Mouse (Mus musculus) small intestine, adult 2 months (tissue): ENCODE data around the gene Dnajc5. TPM values are rescaled to one million over a fixed set of nuclear protein-coding genes. Genes with fewer than 3 reads are reported as not detected.

Source experiments
- H3K27ac ChIP-seq: fragments of 200-500 bp; 2 replicates; pipeline ENCODE4 v1.5.1; 2012; ENCODE audit warnings: low read depth, low read length, control low read depth, inconsistent platforms; ENCODE audit not compliant: insufficient read depth
- H3K27me3 ChIP-seq: fragments of 200-500 bp; 2 replicates; pipeline ENCODE4 v1.6.1; 2012; ENCODE audit warnings: mild to moderate bottlenecking, moderate library complexity, low read length, inconsistent platforms; ENCODE audit not compliant: control insufficient read depth, insufficient read depth
- H3K36me3 ChIP-seq: fragments of 200-500 bp; 2 replicates; pipeline ENCODE4 v1.6.1; 2012; ENCODE audit warnings: mild to moderate bottlenecking, low read length, control low read depth, inconsistent platforms; ENCODE audit not compliant: control insufficient read depth, insufficient read depth
- H3K4me1 ChIP-seq: fragments of 200-500 bp; 2 replicates; pipeline ENCODE4 v1.6.1; 2012; ENCODE audit warnings: low read length, inconsistent platforms, mixed read lengths; ENCODE audit not compliant: control insufficient read depth, insufficient read depth, insufficient read length
- H3K4me3 ChIP-seq: fragments of 200-500 bp; 2 replicates; pipeline ENCODE4 v1.5.1; 2012; ENCODE audit warnings: low read depth, mild to moderate bottlenecking, control low read depth, inconsistent platforms, low read length, moderate library complexity
- CTCF ChIP-seq: fragments of 200-500 bp; IDR thresholded peaks from 2 replicates; pipeline ENCODE4 v1.5.1; 2012; ENCODE audit warnings: low read depth, mild to moderate bottlenecking, control low read depth, inconsistent platforms, low read length, moderate library complexity, mixed read lengths; ENCODE audit not compliant: insufficient replicate concordance, insufficient read length; ENCODE audit errors: extremely low read depth
- POLR2A ChIP-seq: fragments of 200-500 bp; IDR thresholded peaks from 2 replicates; pipeline ENCODE4 v1.6.1; 2012; ENCODE audit warnings: low read depth, mild to moderate bottlenecking, control low read depth, inconsistent platforms, low read length, moderate library complexity
- WGBS: fragments of 180-500 bp; shearing (Covaris S2); methylation state at CpG from one replicate; pipeline ENCODE4 v1.1.7; 2018; 5-methylcytosine and 5-hydroxymethylcytosine counted together
- polyA plus RNA-seq: library from polyadenylated mRNA; depleted of rRNA; stranded (reverse); fragments of >200 nt; gene quantifications from 2 replicates; pipeline ENCODE4 v1.2.3, GENCODE M21; 2012

Dnajc5 gene
- polyA plus RNA-seq, 1 experiment: 48.2 TPM

- Histone ChIP-seq H3K4me3 (peak overlapping the region; percentile 53), H3K4me1 (peaks cover 7% of the 10 kb centered on the region; the same call in 1 of the 2 replicates), H3K36me3 (peaks cover 7% of the 10 kb centered on the region; the same call in 1 of the 2 replicates), H3K27me3 (no peaks in the 10 kb centered on the region), H3K27ac (0 out of 2 replicates have a peak overlapping the region, but pooled peaks have one; percentile 17)
- WGBS: 18% methylated on average over 10 of the region's 10 CpGs
- TF ChIP-seq POLR2A (no peak), CTCF (no peak)
Observed at GRCm38 (mm10) chr2:181521491-181521890, 1.2 kb downstream of the Dnajc5 start.

- peaks cover 7% of the 10 kb centered on the region; the same call in 1 of the 2 replicates for H3K4me1 ChIP-seq
- H3K4me3 ChIP-seq: no peak overlapping the region
- no peak overlapping the region for H3K27ac ChIP-seq
- TF ChIP-seq POLR2A (no peak), CTCF (peak; percentile 34; the same call in 1 of the 2 replicates)
- no peaks in the 10 kb centered on the region for H3K27me3 ChIP-seq
- WGBS: 69% methylated on average over 5 of the region's 5 CpGs
- 0 out of 2 replicates have a peak, but pooled peaks cover 3% of the 10 kb centered on the region for H3K36me3 ChIP-seq
Observed at GRCm38 (mm10) chr2:181522811-181523210, 2.5 kb downstream of the Dnajc5 start.

- peak overlapping the region; percentile 78 for H3K27ac ChIP-seq
- no peaks in the 10 kb centered on the region for H3K27me3 ChIP-seq
Observed at GRCm38 (mm10) chr2:181525526-181525925, 5.2 kb downstream of the Dnajc5 start.

GRCm38 (mm10) chr2:181529076-181529475, 8.8 kb downstream of the Dnajc5 start:
- WGBS: 43% methylated on average over 1 of the region's 1 CpGs

More at GRCm38 (mm10) chr2:181525526-181525925, 5.2 kb downstream of the Dnajc5 start:
- Histone ChIP-seq H3K36me3 (0 out of 2 replicates have a peak, but pooled peaks cover 3% of the 10 kb centered on the region), H3K4me1 (peaks cover 5% of the 10 kb centered on the region; the same call in 1 of the 2 replicates), H3K4me3 (peak overlapping the region; percentile 17; the same call in 1 of the 2 replicates)
- no peak for TF ChIP-seq CTCF
- TF ChIP-seq POLR2A: no peak
- WGBS: 41% methylated on average over 5 of the region's 5 CpGs

DNA sequence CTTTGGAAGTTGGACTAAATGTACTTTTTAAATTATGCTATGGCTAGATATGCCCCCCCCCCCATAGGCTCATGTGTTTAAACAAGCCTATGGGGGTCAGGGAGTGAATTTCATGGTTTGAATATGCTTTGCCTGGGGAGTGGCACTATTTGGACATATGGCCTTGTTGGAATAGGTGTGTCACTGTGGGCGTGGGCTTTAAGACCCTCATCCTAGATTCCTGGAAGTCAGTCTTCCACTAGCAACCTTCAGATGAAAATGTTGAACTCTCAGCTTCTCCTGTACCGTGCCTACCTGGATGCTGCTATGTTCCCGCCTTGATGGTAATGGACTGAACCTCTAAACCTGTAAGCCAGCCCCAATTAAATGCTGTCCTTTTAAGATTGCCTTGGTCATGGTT, 12.3 kb downstream of the Dnajc5 start:
- no peak overlapping the region for H3K27ac ChIP-seq
- H3K4me3 ChIP-seq: no peak overlapping the region
- H3K27me3 ChIP-seq: no peaks in the 10 kb centered on the region
- no peaks in the 10 kb centered on the region for H3K4me1 ChIP-seq
- TF ChIP-seq POLR2A (no peak), CTCF (no peak)
- 95% methylated on average over 3 of the region's 3 CpGs for WGBS
- peaks cover 7% of the 10 kb centered on the region for H3K36me3 ChIP-seq

More at GRCm38 (mm10) chr2:181529076-181529475, 8.8 kb downstream of the Dnajc5 start:
- Histone ChIP-seq H3K36me3 (peaks cover 6% of the 10 kb centered on the region), H3K4me3 (no peak overlapping the region), H3K27ac (0 out of 2 replicates have a peak overlapping the region, but pooled peaks have one; percentile 30), H3K27me3 (no peaks in the 10 kb centered on the region), H3K4me1 (no peaks in the 10 kb centered on the region; the same call in 1 of the 2 replicates)
- no peak for TF ChIP-seq CTCF
- no peak for TF ChIP-seq POLR2A

GRCm38 (mm10) chr2:181536410-181536809, 16.1 kb downstream of the Dnajc5 start:
- H3K27ac ChIP-seq: no peak overlapping the region
- H3K4me3 ChIP-seq: no peak overlapping the region
- no peak for TF ChIP-seq POLR2A
- no peak for TF ChIP-seq CTCF
- 78% methylated on average over 2 of the region's 2 CpGs for WGBS
- H3K27me3 ChIP-seq: no peaks in the 10 kb centered on the region
- H3K4me1 ChIP-seq: no peaks in the 10 kb centered on the region
- peaks cover 11% of the 10 kb centered on the region for H3K36me3 ChIP-seq

GRCm38 (mm10) chr2:181537444-181538047, 17.3 kb downstream of the Dnajc5 start:
- Histone ChIP-seq H3K4me3 (no peak overlapping the region), H3K27me3 (no peaks in the 10 kb centered on the region), H3K27ac (no peak overlapping the region), H3K36me3 (peaks cover 10% of the 10 kb centered on the region), H3K4me1 (no peaks in the 10 kb centered on the region)
- 82% methylated on average over 2 of the region's 2 CpGs for WGBS
- TF ChIP-seq CTCF: no peak
- no peak for TF ChIP-seq POLR2A
